Mouse (Mus musculus): ENCODE data around the gene Mtfr1l.

The Mtfr1l gene

GRCm38 (mm10) chr4:134534932-134535786 lies at the start of gene Mtfr1l:
Gene Mtfr1l (minus strand): TSS chr4:134535387.
- DNase-seq (ENCODE audit: low read depth) = peak; percentile 96

- no peak for DNase-seq (ENCODE audit: low read depth)
Measured at GRCm38 (mm10) chr4:134583513-134583912, 48.3 kb upstream of the Mtfr1l start.

- DNase-seq (ENCODE audit: low read depth) = no peak
Measured at GRCm38 (mm10) chr4:134581365-134581764, 46.2 kb upstream of the Mtfr1l start.

- no peak for DNase-seq (ENCODE audit: low read depth)
Measured at GRCm38 (mm10) chr4:134580351-134581148, 45.4 kb upstream of the Mtfr1l start.

- DNase-seq (ENCODE audit: low read depth) = no peak
Measured at GRCm38 (mm10) chr4:134579620-134580019, 44.4 kb upstream of the Mtfr1l start.

- peak; percentile 83 for DNase-seq (ENCODE audit: low read depth)
Measured at GRCm38 (mm10) chr4:134579212-134579611, 44.0 kb upstream of the Mtfr1l start.

GRCm38 (mm10) chr4:134578407-134578806 lies 43.2 kb upstream of the Mtfr1l start:
- DNase-seq (ENCODE audit: low read depth) = peak; percentile 84

GRCm38 (mm10) chr4:134577281-134577680 lies 42.1 kb upstream of the Mtfr1l start:
- DNase-seq (ENCODE audit: low read depth) = no peak

- DNase-seq (ENCODE audit: low read depth) = no peak
Measured at GRCm38 (mm10) chr4:134575486-134575885, 40.3 kb upstream of the Mtfr1l start.

GRCm38 (mm10) chr4:134572449-134573300 lies 37.5 kb upstream of the Mtfr1l start:
- DNase-seq (ENCODE audit: low read depth) = no peak

- no peak for DNase-seq (ENCODE audit: low read depth)
Measured at GRCm38 (mm10) chr4:134570704-134571451, 35.7 kb upstream of the Mtfr1l start.

GRCm38 (mm10) chr4:134569831-134570230 lies 34.6 kb upstream of the Mtfr1l start:
- DNase-seq (ENCODE audit: low read depth) = peak; percentile 74

- DNase-seq (ENCODE audit: low read depth) = peak; percentile 28
Measured at GRCm38 (mm10) chr4:134569205-134569604, 34.0 kb upstream of the Mtfr1l start.

GRCm38 (mm10) chr4:134567377-134568226 lies 32.4 kb upstream of the Mtfr1l start:
- no peak for DNase-seq (ENCODE audit: low read depth)

- DNase-seq (ENCODE audit: low read depth) = no peak
Measured at GRCm38 (mm10) chr4:134564093-134564492, 28.9 kb upstream of the Mtfr1l start.

- no peak for DNase-seq (ENCODE audit: low read depth)
Measured at GRCm38 (mm10) chr4:134563624-134564023, 28.4 kb upstream of the Mtfr1l start.

- no peak for DNase-seq (ENCODE audit: low read depth)
Measured at GRCm38 (mm10) chr4:134562014-134562413, 26.8 kb upstream of the Mtfr1l start.

GRCm38 (mm10) chr4:134560699-134561098 lies 25.5 kb upstream of the Mtfr1l start:
- DNase-seq (ENCODE audit: low read depth) = no peak

GRCm38 (mm10) chr4:134559154-134559553 lies 24.0 kb upstream of the Mtfr1l start:
- DNase-seq (ENCODE audit: low read depth) = no peak

- no peak for DNase-seq (ENCODE audit: low read depth)
Measured at GRCm38 (mm10) chr4:134558570-134559113, 23.5 kb upstream of the Mtfr1l start.
